Mouse (Mus musculus) urinary bladder, postnatal 10 days (tissue): ENCODE results near the gene Gfod1.

Experiments used
- DNase-seq: peaks from one replicate; pipeline ENCODE4 v3.0.0; 2022; ENCODE audit warnings: low spot score

Gene Gfod1

GRCm38 (mm10) chr13:43262114-43262739 is 41.7 kb downstream of the Gfod1 start:
- no peak for DNase-seq

- no peak for DNase-seq
These were observed 42.7 kb downstream of the Gfod1 start for GRCm38 (mm10) chr13:43261287-43261686.

- no peak for DNase-seq
These were observed 43.2 kb downstream of the Gfod1 start for GRCm38 (mm10) chr13:43260731-43261130.

- no peak for DNase-seq
These were observed 47.5 kb downstream of the Gfod1 start for GRCm38 (mm10) chr13:43256447-43256846.

- no peak for DNase-seq
These were observed 50.4 kb downstream of the Gfod1 start for GRCm38 (mm10) chr13:43253526-43253925.

- DNase-seq, result no peak
These were observed 51.7 kb downstream of the Gfod1 start for GRCm38 (mm10) chr13:43252105-43252790.

- DNase-seq, result no peak
These were observed 52.6 kb downstream of the Gfod1 start for GRCm38 (mm10) chr13:43251391-43251790.

GRCm38 (mm10) chr13:43250653-43251052 is 53.3 kb downstream of the Gfod1 start:
- no peak for DNase-seq

GRCm38 (mm10) chr13:43250106-43250505 is 53.9 kb downstream of the Gfod1 start:
- DNase-seq, result no peak

- DNase-seq, result no peak
These were observed 55.6 kb downstream of the Gfod1 start for GRCm38 (mm10) chr13:43248381-43248780.

GRCm38 (mm10) chr13:43246876-43247275 is 57.1 kb downstream of the Gfod1 start:
- no peak for DNase-seq

- DNase-seq, result no peak
These were observed 60.2 kb downstream of the Gfod1 start for GRCm38 (mm10) chr13:43243793-43244192.

GRCm38 (mm10) chr13:43243240-43243639 is 60.7 kb downstream of the Gfod1 start:
- no peak for DNase-seq

GRCm38 (mm10) chr13:43241750-43242149 is 62.2 kb downstream of the Gfod1 start:
- no peak for DNase-seq

GRCm38 (mm10) chr13:43241069-43241468 is 62.9 kb downstream of the Gfod1 start:
- DNase-seq, result no peak

GRCm38 (mm10) chr13:43239790-43240216 is 64.2 kb downstream of the Gfod1 start:
- DNase-seq, result no peak

- DNase-seq, result no peak
These were observed 67.3 kb downstream of the Gfod1 start for GRCm38 (mm10) chr13:43236630-43237029.

GRCm38 (mm10) chr13:43235982-43236381 is 68.0 kb downstream of the Gfod1 start:
- DNase-seq, result no peak

GRCm38 (mm10) chr13:43235586-43235910 is 68.4 kb downstream of the Gfod1 start:
- DNase-seq, result no peak

GRCm38 (mm10) chr13:43234869-43235585 is 68.9 kb downstream of the Gfod1 start:
- DNase-seq, result no peak

- DNase-seq, result no peak
These were observed 70.6 kb downstream of the Gfod1 start for GRCm38 (mm10) chr13:43233331-43233730.

GRCm38 (mm10) chr13:43231965-43232860 is 71.8 kb downstream of the Gfod1 start:
- no peak for DNase-seq
